Mouse (Mus musculus) ES-Bruce4 (cell line): Measurements from ENCODE around the gene Klhl12. TPM values are rescaled to one million over a fixed set of nuclear protein-coding genes. Genes with fewer than 3 reads are reported as not detected.

Experiments
- H3K27ac ChIP-seq: 2 replicates; pipeline ENCODE4 v1.5.1; 2012; ENCODE audit warnings: low read length, inconsistent platforms; ENCODE audit not compliant: insufficient read depth
- H3K27me3 ChIP-seq: 2 replicates; pipeline ENCODE4 v1.6.1; 2012; ENCODE audit warnings: mild to moderate bottlenecking, low read length, inconsistent platforms; ENCODE audit not compliant: control insufficient read depth, poor library complexity, insufficient read depth, severe bottlenecking
- H3K36me3 ChIP-seq: 2 replicates; pipeline ENCODE4 v1.6.1; 2012; ENCODE audit warnings: inconsistent platforms, mild to moderate bottlenecking, low read length, moderate library complexity; ENCODE audit not compliant: control insufficient read depth, poor library complexity, insufficient read depth, severe bottlenecking
- H3K4me1 ChIP-seq: one replicate; pipeline ENCODE4 v1.8.1; 2011; ENCODE audit warnings: low read length; ENCODE audit not compliant: control insufficient read depth, insufficient read depth
- H3K4me3 ChIP-seq: 2 replicates; pipeline ENCODE4 v1.5.1; 2011; ENCODE audit warnings: low read depth, mild to moderate bottlenecking, low read length
- H3K9ac ChIP-seq: 2 replicates; pipeline ENCODE4 v1.6.1; 2012; ENCODE audit warnings: low read depth, mild to moderate bottlenecking, inconsistent platforms; ENCODE audit not compliant: poor library complexity, severe bottlenecking
- H3K9me3 ChIP-seq: replicated peaks from 2 replicates; pipeline ENCODE4 v1.6.1; 2012; ENCODE audit warnings: mild to moderate bottlenecking, low read length, inconsistent platforms; ENCODE audit not compliant: control insufficient read depth, poor library complexity, insufficient read depth, severe bottlenecking
- CTCF ChIP-seq: IDR thresholded peaks from one replicate; pipeline ENCODE4 v1.8.1; 2011; ENCODE audit warnings: low read depth, low read length
- EP300 ChIP-seq: IDR thresholded peaks from 2 replicates; pipeline ENCODE4 v1.6.1; 2011; ENCODE audit warnings: low read depth, low read length; ENCODE audit not compliant: insufficient read depth
- POLR2A ChIP-seq: IDR thresholded peaks from one replicate; pipeline ENCODE4 v1.8.1; 2011; ENCODE audit warnings: low read length; ENCODE audit not compliant: insufficient read depth
- polyA plus RNA-seq: library from polyadenylated mRNA; stranded (reverse); fragments of >200 nt; gene quantifications from 2 replicates; pipeline ENCODE4 v1.2.4, GENCODE M21; 2011; ENCODE audit warnings: low read depth; ENCODE audit not compliant: missing spikeins, insufficient read depth, insufficient read length

Klhl12 gene
- polyA plus RNA-seq, 1 experiment = 46.5 TPM

GRCm38 (mm10) chr1:134414501-134415167 lies 40.7 kb upstream of the Klhl12 start:
- Histone ChIP-seq H3K27me3 (no peaks in the 10 kb centered on the region), H3K27ac (peak overlapping the region; percentile 89), H3K9me3 (no peaks in the 10 kb centered on the region), H3K9ac (peak overlapping the region; percentile 61), H3K4me1 (peaks cover 1% of the 10 kb centered on the region), H3K4me3 (peak overlapping the region; percentile 44), H3K36me3 (peaks cover 25% of the 10 kb centered on the region)
- TF ChIP-seq EP300 (no peak), CTCF (no peak), POLR2A (no peak)

GRCm38 (mm10) chr1:134415168-134415831 lies 40.0 kb upstream of the Klhl12 start, which contains the start of gene Adipor1:
Gene Adipor1 (plus strand): TSS chr1:134415378.
- peaks cover 4% of the 10 kb centered on the region for H3K4me1 ChIP-seq

GRCm38 (mm10) chr1:134418414-134418975 lies 36.8 kb upstream of the Klhl12 start:
- peaks cover 3% of the 10 kb centered on the region; the same call in 1 of the 2 replicates for H3K36me3 ChIP-seq
- TF ChIP-seq POLR2A (no peak), EP300 (no peak), CTCF (no peak)
- H3K27ac ChIP-seq = peak overlapping the region; percentile 84
- no peaks in the 10 kb centered on the region for H3K27me3 ChIP-seq
- no peaks in the 10 kb centered on the region for H3K9me3 ChIP-seq
- H3K4me3 ChIP-seq = no peak overlapping the region
- peaks cover 6% of the 10 kb centered on the region for H3K4me1 ChIP-seq
- peak overlapping the region; percentile 31 for H3K9ac ChIP-seq

More at GRCm38 (mm10) chr1:134415168-134415831, 40.0 kb upstream of the Klhl12 start, which contains the start of gene Adipor1:
- Histone ChIP-seq H3K27me3 (no peaks in the 10 kb centered on the region), H3K9ac (peak within 1 kb of the TSS; percentile 80), H3K36me3 (peaks cover 19% of the 10 kb centered on the region), H3K27ac (peak within 1 kb of the TSS; percentile 89), H3K9me3 (no peaks in the 10 kb centered on the region), H3K4me3 (peak within 1 kb of the TSS; percentile 89)
- no peak for TF ChIP-seq CTCF
- TF ChIP-seq EP300 = no peak
- peak; percentile 37 for TF ChIP-seq POLR2A

- H3K4me3 ChIP-seq = no peak overlapping the region
Observed at GRCm38 (mm10) chr1:134419176-134419575, 36.2 kb upstream of the Klhl12 start.

GRCm38 (mm10) chr1:134419751-134420458 lies 35.4 kb upstream of the Klhl12 start:
- Histone ChIP-seq H3K4me1 (peaks cover 6% of the 10 kb centered on the region), H3K9me3 (no peaks in the 10 kb centered on the region), H3K27me3 (no peaks in the 10 kb centered on the region), H3K9ac (0 out of 2 replicates have a peak overlapping the region, but pooled peaks have one; percentile 15), H3K36me3 (peaks cover 6% of the 10 kb centered on the region), H3K4me3 (no peak overlapping the region), H3K27ac (peak overlapping the region; percentile 84)
- TF ChIP-seq POLR2A = no peak
- TF ChIP-seq EP300 = no peak

More at GRCm38 (mm10) chr1:134419176-134419575, 36.2 kb upstream of the Klhl12 start:
- TF ChIP-seq POLR2A = no peak
- no peak for TF ChIP-seq EP300
- TF ChIP-seq CTCF = no peak
- Histone ChIP-seq H3K27ac (peak overlapping the region; percentile 84), H3K27me3 (no peaks in the 10 kb centered on the region), H3K4me1 (peaks cover 6% of the 10 kb centered on the region), H3K9ac (0 out of 2 replicates have a peak overlapping the region, but pooled peaks have one; percentile 15), H3K36me3 (peaks cover 3% of the 10 kb centered on the region; the same call in 1 of the 2 replicates), H3K9me3 (no peaks in the 10 kb centered on the region)
